Mouse (Mus musculus) gastrocnemius, postnatal 25 days (tissue): Measurements from ENCODE around the gene Akap9. TPM values are rescaled to one million over a fixed set of nuclear protein-coding genes. Genes with fewer than 3 reads are reported as not detected.

Experiments
- total RNA-seq, 2 experiments: library from RNA; stranded (reverse); gene quantifications; 1 replicate in 1 of 2; 2 replicates in 1 of 2; pipeline ENCODE4 v1.2.3; 2021

Gene Akap9
- total RNA-seq, 2 experiments from 2014 or later: 37.2 to 45.0 TPM

Other genes with a start within 250 kb of the Akap9 start
- gene Ankib1, start 125.1 kb upstream of the Akap9 start, total RNA-seq: 10 to 100 TPM; 14.5 to 17.3 TPM
- 10 to 100 TPM; 14.5 to 15.3 TPM for gene Krit1, start 124.9 kb upstream of the Akap9 start, total RNA-seq
- under 1 TPM in 1 of 2 experiments, not detected in 1; 0.08 TPM for gene Lrrd1, start 82.9 kb upstream of the Akap9 start, total RNA-seq
- gene Mterf1a, start 34.1 kb upstream of the Akap9 start, total RNA-seq: 1 to 10 TPM; 1.3 TPM
- gene Cyp51, start 176.7 kb downstream of the Akap9 start, total RNA-seq: 1 to 10 TPM; 2.6 to 2.9 TPM